Mouse (Mus musculus): ENCODE results near the gene Gm10203.

GRCm38 (mm10) chr6:149096233-149096632 lies 33.7 kb upstream of the Gm10203 start:
- TF ChIP-seq CTCF (IDR thresholded peaks at IDR 0.05; ENCODE audit: low read depth, low read length) (no peak), POLR2A (IDR thresholded peaks at IDR 0.05; ENCODE audit: extremely low read depth, insufficient read depth, low read length) (no peak)

Data from liver, adult 2 months (tissue).